Mouse (Mus musculus): Measurements from ENCODE around the gene Hnrnph3. TPM values are rescaled to one million over a fixed set of nuclear protein-coding genes. Genes with fewer than 3 reads are reported as not detected.

Gene Hnrnph3
- total RNA-seq, 4 experiments from 2014 or later, result 33.2 to 80.1 (median 50.9) TPM

DNA sequence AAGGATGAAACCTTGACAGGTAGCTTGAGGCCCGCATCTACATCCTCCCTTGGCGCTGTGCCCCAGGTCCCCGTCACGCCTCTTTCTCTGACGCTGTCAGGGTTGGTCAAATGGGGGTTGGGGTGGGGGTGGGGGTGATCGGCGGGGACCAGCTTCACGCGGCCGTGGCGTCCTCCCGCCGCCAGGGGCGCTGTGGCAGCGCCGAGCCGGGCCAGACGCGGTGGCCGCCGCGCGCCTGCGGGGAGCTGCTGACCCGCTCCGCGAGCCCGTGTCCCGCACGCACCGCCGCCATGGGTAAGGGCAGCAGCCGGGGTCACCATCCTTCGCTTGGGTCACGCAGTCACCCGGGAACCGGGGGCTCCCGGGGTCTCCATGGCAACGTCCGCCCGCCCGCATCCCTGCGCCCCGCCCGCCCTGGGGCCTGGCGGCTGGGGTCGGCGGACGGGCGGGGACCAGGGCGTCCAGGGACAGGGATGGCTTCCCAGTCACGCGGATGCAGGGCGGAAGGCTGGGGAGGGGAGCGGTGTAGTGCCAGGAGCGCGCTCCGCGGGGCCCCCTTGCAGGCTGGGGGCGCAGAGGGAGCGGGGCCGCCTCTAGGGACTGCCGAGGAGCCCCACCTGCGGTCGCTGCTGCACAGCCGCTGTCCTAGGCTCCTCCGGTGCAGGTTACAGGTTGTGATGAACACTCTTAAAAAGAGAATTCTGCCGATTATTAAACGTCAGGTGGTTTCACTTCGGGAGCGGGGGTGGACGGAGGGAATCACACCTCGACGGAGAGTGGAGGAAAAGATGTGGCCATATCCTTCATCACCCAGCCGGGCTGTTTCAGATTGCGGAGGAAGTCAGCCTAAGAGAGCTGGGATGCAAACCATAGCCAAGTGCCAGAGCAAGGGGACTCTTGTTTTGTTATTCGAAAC is 43.7 kb downstream of the Hnrnph3 start, which contains the start of gene Rufy2:
Gene Rufy2 (plus strand): TSS at position 185 of the 916 bp plus-strand sequence.
- peak; percentile 69 for DNase-seq

- no peak for DNase-seq
Observed at GRCm38 (mm10) chr10:62979667-62980038, 44.4 kb downstream of the Hnrnph3 start.

DNA sequence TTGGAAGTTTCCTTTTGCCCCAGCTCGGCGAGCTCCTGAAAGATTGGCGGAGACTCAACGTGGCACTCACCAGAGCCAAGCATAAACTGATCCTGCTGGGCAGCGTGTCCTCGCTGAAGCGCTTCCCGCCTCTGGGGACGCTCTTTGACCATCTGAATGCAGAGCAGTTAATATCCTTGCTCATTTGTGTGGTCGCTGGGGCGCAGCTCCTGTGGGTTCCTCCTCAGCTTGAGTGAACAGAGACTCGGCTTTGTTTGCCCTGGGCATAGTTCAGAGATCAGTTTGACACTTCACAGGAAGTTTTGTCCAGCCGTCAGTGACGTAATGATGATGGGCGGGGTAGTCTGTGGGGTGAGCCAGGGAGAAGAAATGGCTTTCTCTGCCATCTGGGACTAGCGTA is 52.2 kb downstream of the Hnrnph3 start:
- no peak for DNase-seq

- no peak for DNase-seq
Observed at GRCm38 (mm10) chr10:62966291-62966690, 57.7 kb downstream of the Hnrnph3 start.

DNA sequence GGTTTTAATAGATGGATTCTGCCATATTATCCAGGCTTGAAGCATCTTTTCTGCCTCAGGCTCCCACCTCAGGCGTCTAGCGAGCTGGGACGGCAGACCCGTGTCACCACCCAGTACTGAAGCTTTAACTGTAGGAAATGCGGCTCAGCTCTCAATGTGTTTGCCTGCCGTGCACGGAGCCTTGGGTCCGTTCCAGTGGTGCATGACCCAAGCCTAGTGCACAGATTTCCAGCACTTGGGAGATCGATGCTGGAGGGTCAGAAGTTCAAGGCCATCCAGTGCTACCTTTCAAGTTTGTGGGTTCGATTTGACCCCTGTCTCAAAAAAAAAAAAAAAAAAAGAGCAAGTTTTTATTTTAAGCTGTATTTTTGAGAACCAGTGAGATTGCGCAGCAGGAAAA is 58.2 kb downstream of the Hnrnph3 start:
- no peak for DNase-seq

Other genes starting within 250 kb of the Hnrnph3 start
- 10 to 100 TPM; 47.1 to 78.2 (median 61.6) TPM for gene Ccar1, start 231.9 kb downstream of the Hnrnph3 start, total RNA-seq (2022)
- gene Tet1, start 115.2 kb downstream of the Hnrnph3 start, total RNA-seq (2022), result 1 to 10 TPM; 3.5 to 6.6 (median 5.2) TPM
- gene Slc25a16, start 103.6 kb downstream of the Hnrnph3 start, total RNA-seq (2022), result 10 to 100 TPM; 40.4 to 49.6 (median 42.9) TPM
- 1 to 10 TPM in 2 of 4 experiments, under 1 TPM in 2; 0.58 to 1.4 (median 1.0) TPM for gene Dna2, start 77.2 kb downstream of the Hnrnph3 start, total RNA-seq (2022)
- 10 to 100 TPM; 17.3 to 39.9 (median 27.8) TPM for gene Rufy2, start 44.0 kb downstream of the Hnrnph3 start, total RNA-seq (2022)
- gene Pbld2, start 98 bp upstream of the Hnrnph3 start, total RNA-seq (2022), result 1 to 10 TPM; 4.4 to 6.3 (median 5.1) TPM
- 1 to 10 TPM in 3 of 4 experiments, under 1 TPM in 1; 0.78 to 3.3 (median 1.6) TPM for gene Pbld1, start 35.9 kb upstream of the Hnrnph3 start, total RNA-seq (2022)
- not detected for gene Atoh7, start 75.4 kb upstream of the Hnrnph3 start, total RNA-seq (2022)
- gene Mypn, start 179.7 kb upstream of the Hnrnph3 start, total RNA-seq (2022), result under 1 TPM in 3 of 4 experiments, not detected in 1; 0.24 to 0.44 (median 0.40) TPM
- gene Herc4, start 219.6 kb upstream of the Hnrnph3 start, total RNA-seq (2022), result 100 to 1,000 TPM; 123 to 182 (median 151) TPM